Mouse (Mus musculus): ENCODE results near the gene Dusp3. TPM values are rescaled to one million over a fixed set of nuclear protein-coding genes. Genes with fewer than 3 reads are reported as not detected.

Dusp3 gene
- total and polyA plus RNA-seq, 3 experiments: 101 to 131 (median 103) TPM

- peak overlapping the region; percentile 90 for H3K9ac ChIP-seq (ENCODE audit: low read depth, low read length)
- H3K4me3 ChIP-seq: peak overlapping the region; percentile 72
- DNase-seq: no peak
- H3K4me1 ChIP-seq (ENCODE audit: control insufficient read depth, insufficient read depth, low read length): peaks cover 2% of the 10 kb centered on the region; the same call in 1 of the 2 replicates
- intact Hi-C loops (cut with DNase I): no loop called here
- TF ChIP-seq POLR2A (IDR thresholded peaks at IDR 0.05; ENCODE audit: insufficient read depth, low read depth, low read length) (no peak), EP300 (IDR thresholded peaks at IDR 0.05; ENCODE audit: insufficient read depth, low read depth, low read length) (no peak), CTCF (IDR thresholded peaks at IDR 0.05) (no peak)
- peak overlapping the region; percentile 62; the same call in 1 of the 2 replicates for H3K27ac ChIP-seq
- no peaks in the 10 kb centered on the region for H3K79me2 ChIP-seq (replicated peaks; ENCODE audit: control insufficient read depth, insufficient read depth, low read length)
- no peaks in the 10 kb centered on the region for H3K36me3 ChIP-seq (ENCODE audit: control insufficient read depth, insufficient read depth, low read length)
- no peaks in the 10 kb centered on the region for H3K27me3 ChIP-seq (ENCODE audit: control insufficient read depth, insufficient read depth, low read length)
- 12% methylated on average over 23 of the region's 23 CpGs for WGBS
These were observed 39.3 kb upstream of the Dusp3 start for GRCm38 (mm10) chr11:102025991-102026660.

GRCm38 (mm10) chr11:102025354-102025753 is 38.5 kb upstream of the Dusp3 start:
- H3K9ac ChIP-seq (ENCODE audit: low read depth, low read length): no peak overlapping the region
- no peak overlapping the region for H3K4me3 ChIP-seq
- no peak overlapping the region for H3K27ac ChIP-seq
- no peaks in the 10 kb centered on the region for H3K36me3 ChIP-seq (ENCODE audit: control insufficient read depth, insufficient read depth, low read length)
- no peak for DNase-seq
- peaks cover 2% of the 10 kb centered on the region; the same call in 1 of the 2 replicates for H3K4me1 ChIP-seq (ENCODE audit: control insufficient read depth, insufficient read depth, low read length)
- H3K27me3 ChIP-seq (ENCODE audit: control insufficient read depth, insufficient read depth, low read length): no peaks in the 10 kb centered on the region
- intact Hi-C loops (cut with DNase I): no loop called here
- WGBS: 69% methylated on average over 7 of the region's 7 CpGs
- H3K79me2 ChIP-seq (replicated peaks; ENCODE audit: control insufficient read depth, insufficient read depth, low read length): no peaks in the 10 kb centered on the region
- TF ChIP-seq EP300 (IDR thresholded peaks at IDR 0.05; ENCODE audit: insufficient read depth, low read depth, low read length): no peak
- no peak for TF ChIP-seq POLR2A (IDR thresholded peaks at IDR 0.05; ENCODE audit: insufficient read depth, low read depth, low read length)
- TF ChIP-seq CTCF (IDR thresholded peaks at IDR 0.05): no peak

GRCm38 (mm10) chr11:102024875-102025274 is 38.1 kb upstream of the Dusp3 start:
- Histone ChIP-seq H3K27ac (no peak overlapping the region), H3K4me1 (ENCODE audit: control insufficient read depth, insufficient read depth, low read length) (peaks cover 2% of the 10 kb centered on the region; the same call in 1 of the 2 replicates), H3K4me3 (no peak overlapping the region), H3K27me3 (ENCODE audit: control insufficient read depth, insufficient read depth, low read length) (no peaks in the 10 kb centered on the region), H3K79me2 (replicated peaks; ENCODE audit: control insufficient read depth, insufficient read depth, low read length) (no peaks in the 10 kb centered on the region), H3K9ac (ENCODE audit: low read depth, low read length) (no peak overlapping the region), H3K36me3 (ENCODE audit: control insufficient read depth, insufficient read depth, low read length) (no peaks in the 10 kb centered on the region)
- intact Hi-C loops (cut with DNase I): no loop called here
- no peak for DNase-seq
- TF ChIP-seq POLR2A (IDR thresholded peaks at IDR 0.05; ENCODE audit: insufficient read depth, low read depth, low read length) (no peak), EP300 (IDR thresholded peaks at IDR 0.05; ENCODE audit: insufficient read depth, low read depth, low read length) (no peak)
- 93% methylated on average over 4 of the region's 4 CpGs for WGBS

- no peak for DNase-seq
- no peak overlapping the region for H3K27ac ChIP-seq
- no peaks in the 10 kb centered on the region for H3K27me3 ChIP-seq (ENCODE audit: control insufficient read depth, insufficient read depth, low read length)
- TF ChIP-seq POLR2A (IDR thresholded peaks at IDR 0.05; ENCODE audit: insufficient read depth, low read depth, low read length) (no peak), CTCF (IDR thresholded peaks at IDR 0.05) (no peak), EP300 (IDR thresholded peaks at IDR 0.05; ENCODE audit: insufficient read depth, low read depth, low read length) (no peak)
- H3K9ac ChIP-seq (ENCODE audit: low read depth, low read length): no peak overlapping the region
- intact Hi-C loops (cut with DNase I): no loop called here
- H3K4me1 ChIP-seq (ENCODE audit: control insufficient read depth, insufficient read depth, low read length): peaks cover 2% of the 10 kb centered on the region; the same call in 1 of the 2 replicates
- no peaks in the 10 kb centered on the region for H3K36me3 ChIP-seq (ENCODE audit: control insufficient read depth, insufficient read depth, low read length)
- no peak overlapping the region for H3K4me3 ChIP-seq
- WGBS: 83% methylated on average over 6 of the region's 6 CpGs
- H3K79me2 ChIP-seq (replicated peaks; ENCODE audit: control insufficient read depth, insufficient read depth, low read length): no peaks in the 10 kb centered on the region
These were observed 37.4 kb upstream of the Dusp3 start for GRCm38 (mm10) chr11:102024084-102024758.

- no peak overlapping the region for H3K9ac ChIP-seq (ENCODE audit: low read depth, low read length)
- TF ChIP-seq EP300 (IDR thresholded peaks at IDR 0.05; ENCODE audit: insufficient read depth, low read depth, low read length) (no peak), POLR2A (IDR thresholded peaks at IDR 0.05; ENCODE audit: insufficient read depth, low read depth, low read length) (no peak), CTCF (IDR thresholded peaks at IDR 0.05) (no peak)
- no peak overlapping the region for H3K4me3 ChIP-seq
- H3K27me3 ChIP-seq (ENCODE audit: control insufficient read depth, insufficient read depth, low read length): no peaks in the 10 kb centered on the region
- intact Hi-C loops (cut with DNase I): no loop called here
- WGBS: 82% methylated on average over 13 of the region's 13 CpGs
- H3K4me1 ChIP-seq (ENCODE audit: control insufficient read depth, insufficient read depth, low read length): peaks cover 2% of the 10 kb centered on the region; the same call in 1 of the 2 replicates
- H3K36me3 ChIP-seq (ENCODE audit: control insufficient read depth, insufficient read depth, low read length): no peaks in the 10 kb centered on the region
- DNase-seq: no peak
- H3K27ac ChIP-seq: no peak overlapping the region
- H3K79me2 ChIP-seq (replicated peaks; ENCODE audit: control insufficient read depth, insufficient read depth, low read length): no peaks in the 10 kb centered on the region
These were observed 36.6 kb upstream of the Dusp3 start for GRCm38 (mm10) chr11:102023406-102023805.

- 86% methylated on average over 5 of the region's 5 CpGs for WGBS
These were observed 34.4 kb upstream of the Dusp3 start for GRCm38 (mm10) chr11:102021196-102021595.

More at GRCm38 (mm10) chr11:102021196-102021595, 34.4 kb upstream of the Dusp3 start:
- H3K9ac ChIP-seq (ENCODE audit: low read depth, low read length): no peak overlapping the region
- no peak overlapping the region for H3K4me3 ChIP-seq
- H3K4me1 ChIP-seq (ENCODE audit: control insufficient read depth, insufficient read depth, low read length): no peaks in the 10 kb centered on the region
- intact Hi-C loops (cut with DNase I): no loop called here
- no peak for TF ChIP-seq POLR2A (IDR thresholded peaks at IDR 0.05; ENCODE audit: insufficient read depth, low read depth, low read length)
- no peak for TF ChIP-seq EP300 (IDR thresholded peaks at IDR 0.05; ENCODE audit: insufficient read depth, low read depth, low read length)
- no peak for TF ChIP-seq CTCF (IDR thresholded peaks at IDR 0.05)
- H3K79me2 ChIP-seq (replicated peaks; ENCODE audit: control insufficient read depth, insufficient read depth, low read length): no peaks in the 10 kb centered on the region
- H3K36me3 ChIP-seq (ENCODE audit: control insufficient read depth, insufficient read depth, low read length): no peaks in the 10 kb centered on the region
- DNase-seq: no peak
- no peak overlapping the region for H3K27ac ChIP-seq
- no peaks in the 10 kb centered on the region for H3K27me3 ChIP-seq (ENCODE audit: control insufficient read depth, insufficient read depth, low read length)

All from heart, adult 2 months (tissue).